Mouse (Mus musculus) bone marrow macrophage, adult 2 months (primary cell): ENCODE results near the gene Naip5.
"Not testable (repeated sequence)": the region's sequence is repeated elsewhere in the genome, so short reads cannot be mapped to it uniquely, and the experiment has no call there.

ENCODE experiments used
- CTCF ChIP-seq: IDR thresholded peaks from 2 replicates; pipeline ENCODE4 v1.5.1; 2012; ENCODE audit warnings: low read depth, mild to moderate bottlenecking, low read length, moderate library complexity
- POLR2A ChIP-seq: IDR thresholded peaks from 2 replicates; pipeline ENCODE4 v1.6.1; 2012; ENCODE audit warnings: mild to moderate bottlenecking, low read depth, low read length, borderline replicate concordance

DNA sequence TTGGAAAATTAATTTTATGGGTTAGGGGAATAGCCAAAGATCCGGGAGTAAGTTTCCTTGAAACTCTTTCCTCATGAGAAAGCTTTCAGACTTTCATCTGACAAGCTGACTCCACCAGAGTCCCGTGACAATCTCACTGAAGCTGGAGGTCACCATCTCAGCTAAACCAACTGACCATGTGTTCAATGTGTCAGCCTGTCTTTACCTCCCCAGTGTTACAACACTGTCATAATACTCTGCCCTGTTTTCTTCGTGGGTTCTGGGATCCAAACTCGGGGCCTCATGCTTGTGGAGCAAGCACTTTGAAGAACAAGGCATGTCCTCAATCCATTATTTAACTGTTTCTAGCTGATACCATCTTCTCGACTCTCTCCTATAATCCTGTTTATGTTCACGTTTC is 9.8 kb upstream of the Naip5 start:
- not testable (repeated sequence) for TF ChIP-seq POLR2A, CTCF
